Mouse (Mus musculus) left cerebral cortex, postnatal 25 days (tissue): Measurements from ENCODE around the gene L1cam. TPM values are rescaled to one million over a fixed set of nuclear protein-coding genes. Genes with fewer than 3 reads are reported as not detected.

Experiments used
- DNase-seq, 2 experiments: peaks; one replicate each; pipeline ENCODE4 v3.0.0; 2022; ENCODE audit warnings: low spot score in 2 of 2, mixed read lengths in 1 of 2
- intact Hi-C: fragments of 180-260 bp; cut with DNase I; formaldehyde crosslinking; loops from one replicate; pipeline ENCODE4 v1.15.1; 2025
- total RNA-seq, 2 experiments: library from RNA; stranded (reverse); gene quantifications; 2 replicates each; pipeline ENCODE4 v1.2.3; 2021

Gene L1cam
- total RNA-seq: 100 to 1,000 TPM; 152 to 158 TPM

DNA sequence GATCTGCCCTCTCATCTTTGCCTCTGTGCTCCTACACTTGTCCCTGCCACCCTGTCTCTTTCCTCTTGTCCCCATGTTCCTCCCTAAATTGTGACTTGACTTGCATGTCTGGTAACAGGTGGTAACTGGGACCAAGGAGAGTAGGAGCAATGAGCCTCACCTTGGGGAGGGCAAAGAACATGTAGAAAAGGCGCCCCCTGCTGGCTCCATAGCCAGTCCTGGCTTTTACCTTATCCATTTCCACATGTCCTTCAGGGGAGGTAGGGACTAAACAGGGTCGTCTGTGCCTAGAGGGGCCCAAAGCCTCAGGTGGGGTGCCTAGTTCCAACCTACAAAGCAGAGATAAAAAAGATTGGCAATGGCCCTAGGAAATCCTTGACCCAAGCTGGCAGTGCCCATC, at the start of gene L1cam:
Gene L1cam, minus strand, starts transcription at position 387 of the 400 bp plus-strand sequence.
- DNase-seq: peak in 1 of 2 experiments; percentile 59
- intact Hi-C loops: loop anchor here (2.0 kb wide), 1 partner anchor 97 kb away; no protein-coding TSS in a partner anchor

DNA sequence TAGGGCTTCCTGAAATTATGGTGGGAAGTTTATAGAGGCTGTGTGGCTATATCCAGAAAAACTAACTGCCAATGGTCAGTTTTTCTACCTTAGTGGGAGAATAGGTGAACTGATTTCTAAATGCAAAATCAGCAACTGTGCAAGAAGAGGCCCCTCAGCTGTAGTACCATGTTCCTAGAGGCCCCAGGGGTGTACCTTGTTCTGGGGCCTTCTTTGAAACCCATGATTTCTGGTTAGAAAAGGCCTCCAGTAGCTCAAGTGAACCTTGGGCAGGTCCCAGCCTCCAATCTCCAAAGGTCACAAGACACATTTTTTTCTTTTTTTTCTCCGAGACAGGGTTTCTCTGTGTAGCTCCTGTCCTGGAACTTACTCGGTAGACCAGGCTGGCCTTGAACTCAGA, 46.4 kb upstream of the L1cam start:
- intact Hi-C loops: loop anchor here (10.0 kb wide), 1 partner anchor 147 kb away; no protein-coding TSS in a partner anchor
- DNase-seq: no peak

DNA sequence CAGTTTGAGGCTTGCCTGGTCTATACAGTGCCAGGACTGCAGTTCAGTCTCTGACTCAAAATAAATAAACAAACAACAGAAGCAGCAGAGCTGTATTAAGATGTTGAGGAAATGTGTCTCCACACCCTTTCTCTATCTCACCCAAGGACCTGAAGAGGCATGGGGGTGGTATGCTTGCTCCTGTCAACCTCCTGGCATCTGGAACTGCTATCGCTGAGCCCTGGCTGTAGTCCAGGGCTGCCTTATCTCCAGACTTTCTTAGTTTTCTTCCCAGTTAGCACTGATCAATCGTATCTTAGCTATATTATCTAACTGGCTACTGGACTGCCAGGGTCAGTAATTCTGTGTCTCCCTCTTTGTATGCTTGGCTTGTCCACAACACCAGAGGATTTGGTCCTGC, 46.0 kb upstream of the L1cam start:
- no peak for DNase-seq
- intact Hi-C loops: loop anchor here (10.0 kb wide), 1 partner anchor 147 kb away; no protein-coding TSS in a partner anchor

DNA sequence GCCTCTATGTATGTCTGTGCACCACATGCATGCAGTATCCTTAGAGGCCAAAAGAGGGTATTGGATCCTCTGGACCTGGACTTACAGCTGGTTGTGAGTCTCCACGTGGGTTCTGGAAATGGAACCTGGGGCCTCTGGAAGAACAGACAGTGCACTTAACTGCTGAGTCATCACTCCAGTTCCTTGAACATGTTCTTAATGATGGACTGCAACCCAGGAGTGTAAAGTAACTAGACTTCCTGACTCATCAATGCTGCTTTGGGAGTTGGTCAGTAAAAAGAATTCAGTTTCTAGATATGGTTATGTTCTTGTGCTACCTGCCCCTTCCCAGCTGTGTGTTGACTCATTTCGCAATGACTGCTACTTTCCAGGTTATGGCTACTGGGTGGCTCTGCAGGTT, 36.0 kb upstream of the L1cam start:
- intact Hi-C loops: no loop called here
- no peak for DNase-seq

DNA sequence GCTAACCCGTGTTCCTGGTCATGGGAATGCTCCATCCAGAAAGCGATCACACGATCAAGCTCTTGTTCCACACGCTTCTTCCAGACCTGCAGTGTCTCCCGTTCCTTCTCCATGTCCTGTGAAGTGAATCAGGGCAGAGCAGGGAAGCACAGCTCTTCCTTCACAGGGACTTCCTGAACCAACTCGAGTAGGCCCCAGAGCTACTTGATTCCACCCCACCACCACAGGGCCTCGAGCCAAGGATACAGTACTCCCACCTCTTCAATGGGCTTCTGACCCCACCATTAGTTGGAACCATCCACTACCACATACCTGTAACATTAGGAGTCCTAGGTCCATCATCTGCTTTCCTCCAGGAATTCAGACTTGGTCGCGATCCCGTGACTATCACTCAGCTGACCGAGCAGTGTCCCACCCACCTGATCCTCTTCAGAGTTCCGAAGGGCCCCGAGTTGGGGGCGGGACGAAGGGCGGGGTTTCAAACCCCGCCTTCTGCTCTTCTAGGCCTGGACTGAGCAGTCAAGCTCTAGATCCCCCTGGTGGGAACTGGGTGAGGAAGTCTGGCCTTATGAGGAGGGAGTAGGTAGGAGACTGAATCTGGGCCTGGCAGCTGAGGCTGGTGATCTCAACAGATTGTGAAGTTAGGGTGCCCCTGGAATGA, 34.6 kb upstream of the L1cam start, which contains the start of gene Renbp:
Gene Renbp, minus strand, starts transcription at position 449 of the 661 bp plus-strand sequence.
- DNase-seq: peak in 1 of 2 experiments; percentile 20
- intact Hi-C loops: no loop called here

DNA sequence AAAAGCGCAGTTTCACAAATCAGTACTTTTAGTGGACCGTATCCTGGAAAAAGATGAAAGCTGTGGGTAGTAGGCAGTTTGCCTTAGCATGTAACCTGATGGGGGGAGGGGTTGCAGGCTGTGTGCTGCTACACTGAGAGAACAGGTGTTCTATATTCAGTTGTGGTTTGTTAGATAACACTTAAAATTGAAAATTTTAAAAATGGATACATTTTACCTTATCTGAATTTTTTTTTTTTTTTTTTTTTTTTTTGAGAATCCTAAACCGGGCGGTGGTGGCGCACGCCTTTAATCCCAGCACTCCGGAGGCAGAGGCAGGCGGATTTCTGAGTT, 26.6 kb upstream of the L1cam start:
- intact Hi-C loops: no loop called here
- no peak for DNase-seq

DNA sequence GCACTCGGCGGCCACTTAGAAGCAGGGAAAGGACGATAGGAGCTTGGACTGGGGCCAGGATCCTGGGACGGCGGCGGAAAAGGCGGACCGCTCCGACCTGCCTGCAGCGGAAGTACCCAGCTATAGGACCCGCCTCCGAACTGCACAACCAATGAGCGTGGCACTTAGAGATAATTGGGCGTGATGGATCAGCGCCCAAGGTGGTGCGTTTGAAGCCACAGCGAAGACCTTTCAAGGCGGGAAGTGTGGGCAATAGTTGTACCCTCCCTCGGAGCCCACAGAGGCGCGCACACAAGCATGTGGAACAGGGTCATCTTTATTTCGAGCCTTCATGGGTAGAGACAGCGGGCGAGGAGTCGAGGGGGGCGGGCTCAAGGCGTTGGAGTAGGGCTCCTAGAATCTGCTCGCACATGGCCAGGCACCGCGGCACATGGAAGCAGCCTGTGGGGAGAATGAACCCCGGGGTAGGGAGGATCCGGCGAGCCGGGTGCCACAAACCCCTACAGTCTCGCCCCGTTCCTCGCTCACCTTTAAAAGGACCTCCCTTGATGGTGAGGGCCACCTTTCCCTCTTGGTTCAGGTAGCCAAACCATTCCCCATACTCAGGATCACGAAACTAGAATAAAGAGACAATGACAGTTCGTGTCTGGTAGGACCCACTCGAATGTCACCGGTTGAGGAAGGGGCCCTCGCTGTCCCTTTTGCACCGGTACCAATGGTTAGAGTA, 26.1 kb upstream of the L1cam start, which contains the start of the genes Arhgap4 and Naa10:
Gene Arhgap4, minus strand, starts transcription at position 48 of the 727 bp plus-strand sequence.
Gene Naa10, minus strand, starts transcription at position 122 of the 727 bp plus-strand sequence.
- intact Hi-C loops: loop anchor here (2.0 kb wide), 1 partner anchor 123 kb away; no protein-coding TSS in a partner anchor

DNA sequence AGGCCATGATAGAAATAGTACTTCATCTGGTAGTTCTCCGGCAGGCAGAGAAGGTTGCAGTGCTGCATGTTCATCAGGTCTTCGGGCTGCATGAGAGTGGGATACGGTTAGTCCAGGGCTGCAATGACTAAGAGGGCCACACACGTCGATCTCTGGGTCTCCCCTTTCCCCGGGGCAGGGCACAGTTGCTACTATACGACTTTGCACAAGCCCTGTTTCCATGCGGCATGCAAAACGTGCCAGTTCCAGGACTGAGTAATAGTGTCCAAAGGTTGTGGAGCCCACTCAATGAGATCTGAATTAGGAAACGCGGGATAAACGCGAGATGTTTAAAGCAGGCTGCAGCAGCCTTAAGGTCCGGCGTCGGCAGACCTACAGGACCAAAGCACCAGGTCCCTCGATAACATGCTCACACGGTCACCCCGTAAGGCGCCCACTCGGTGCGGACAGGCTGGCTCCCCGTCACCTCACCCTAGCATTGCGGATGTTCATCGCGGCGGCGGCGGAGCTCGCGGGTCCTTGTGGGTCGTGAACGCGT, 25.4 kb upstream of the L1cam start:
- intact Hi-C loops: loop anchor here (2.0 kb wide), 1 partner anchor 123 kb away; no protein-coding TSS in a partner anchor
- peak in 1 of 2 experiments; percentile 6 for DNase-seq

More for the DNA sequence above, 26.1 kb upstream of the L1cam start, which contains the start of the genes Arhgap4 and Naa10:
- peak; percentile 78 to 91 for DNase-seq

DNA sequence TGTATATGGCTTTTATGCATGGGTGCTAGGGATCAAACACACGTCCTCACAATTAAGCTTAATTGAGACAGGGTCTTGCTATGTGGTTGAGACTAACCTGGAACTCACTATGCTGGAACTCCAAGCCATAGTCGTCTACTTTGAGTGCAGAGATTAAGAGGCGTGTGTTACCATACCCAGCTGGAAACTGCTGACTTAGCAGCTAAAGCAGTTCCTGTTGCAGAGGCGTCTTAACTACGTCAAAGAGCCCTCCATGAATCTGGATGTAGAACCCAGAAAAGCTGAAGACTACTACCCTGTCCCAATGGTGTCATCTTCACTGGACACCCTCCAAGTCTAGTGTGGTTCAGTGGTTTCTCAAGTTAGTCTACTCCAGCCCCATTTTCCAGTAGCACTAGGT, 22.7 kb upstream of the L1cam start:
- no peak for DNase-seq
- intact Hi-C loops: no loop called here

DNA sequence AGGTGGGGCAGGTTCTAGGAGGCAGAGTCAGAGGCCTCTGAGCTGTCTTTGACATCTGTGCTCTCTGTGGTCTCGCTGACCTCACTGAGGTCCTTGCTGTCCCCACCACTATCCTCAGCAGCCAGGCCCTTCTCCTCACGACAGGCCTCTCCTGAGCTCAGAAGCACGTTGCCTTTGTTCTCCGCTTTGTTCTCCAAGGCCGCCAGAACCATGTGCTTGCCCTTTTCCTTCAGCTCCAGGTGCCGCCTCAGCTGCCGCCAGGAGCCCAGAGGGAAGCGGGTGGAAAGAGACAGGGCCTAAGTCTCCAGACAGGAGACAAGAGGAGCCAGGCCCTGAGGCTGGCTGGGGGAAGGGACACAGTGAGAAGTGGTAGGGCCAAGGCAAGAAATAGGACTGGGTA, 21.0 kb upstream of the L1cam start:
- intact Hi-C loops: no loop called here
- DNase-seq: no peak

DNA sequence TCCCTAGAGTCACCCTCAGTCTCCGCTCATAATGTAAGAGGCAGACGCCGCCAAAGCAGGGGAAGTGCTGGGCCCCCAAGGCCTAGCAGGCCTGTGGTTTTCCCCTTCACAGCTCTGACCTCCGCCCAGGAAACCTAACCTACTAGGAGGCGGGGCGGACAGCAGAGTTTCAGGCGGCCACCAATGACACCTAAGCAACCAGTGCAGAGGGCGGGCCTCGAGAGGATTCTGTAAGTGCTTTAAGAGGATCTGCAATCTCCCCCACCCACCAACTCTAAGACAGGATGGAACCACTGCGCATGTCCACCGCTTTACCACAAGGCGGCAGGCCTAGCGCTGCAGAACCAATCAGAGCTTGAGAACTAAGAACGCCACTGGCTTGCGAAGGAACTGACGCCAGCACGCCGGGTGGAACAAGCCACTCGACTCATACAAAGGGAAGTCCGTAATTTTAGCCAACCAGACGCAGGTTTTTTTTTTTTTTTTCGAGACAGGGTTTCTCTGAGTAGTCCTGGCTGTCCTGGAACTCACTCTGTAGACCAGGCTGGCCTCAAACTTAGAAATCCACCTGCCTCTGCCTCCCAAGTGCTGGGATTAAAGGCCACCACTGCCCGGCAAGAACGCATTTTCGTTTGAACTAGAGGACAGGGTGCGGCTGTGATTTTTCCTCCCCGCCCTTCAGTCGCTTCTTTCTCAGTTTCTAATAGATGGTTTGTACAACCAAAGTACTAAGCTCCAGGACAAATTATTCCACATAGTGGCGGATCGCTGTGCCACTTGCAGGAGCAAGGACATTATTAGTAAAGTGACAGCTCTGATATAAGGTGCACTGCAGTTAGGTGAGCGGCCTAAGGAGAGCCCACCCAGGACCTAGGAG, 19.2 kb upstream of the L1cam start:
- intact Hi-C loops: no loop called here
- peak; percentile 80 to 97 for DNase-seq

DNA sequence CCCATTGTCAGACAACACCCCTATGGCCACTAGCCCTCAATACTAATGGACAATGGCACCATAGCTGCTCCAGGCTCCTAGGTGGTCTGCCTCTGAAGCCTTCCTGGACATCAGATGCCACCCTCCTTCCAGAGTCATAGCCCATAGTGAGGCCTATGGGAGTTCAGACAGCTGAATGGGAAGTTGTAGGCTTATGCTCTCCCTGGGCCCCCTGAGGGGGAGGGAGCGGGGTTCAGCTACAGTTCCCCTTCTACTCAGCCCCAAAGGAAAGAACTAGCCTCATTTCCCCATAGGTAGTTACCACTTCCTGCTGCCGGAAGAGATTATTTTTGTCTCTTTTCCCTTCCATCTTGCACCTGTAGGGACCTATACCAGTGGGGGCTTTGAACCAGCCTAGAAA, 15.7 kb upstream of the L1cam start:
- intact Hi-C loops: no loop called here
- no peak for DNase-seq

DNA sequence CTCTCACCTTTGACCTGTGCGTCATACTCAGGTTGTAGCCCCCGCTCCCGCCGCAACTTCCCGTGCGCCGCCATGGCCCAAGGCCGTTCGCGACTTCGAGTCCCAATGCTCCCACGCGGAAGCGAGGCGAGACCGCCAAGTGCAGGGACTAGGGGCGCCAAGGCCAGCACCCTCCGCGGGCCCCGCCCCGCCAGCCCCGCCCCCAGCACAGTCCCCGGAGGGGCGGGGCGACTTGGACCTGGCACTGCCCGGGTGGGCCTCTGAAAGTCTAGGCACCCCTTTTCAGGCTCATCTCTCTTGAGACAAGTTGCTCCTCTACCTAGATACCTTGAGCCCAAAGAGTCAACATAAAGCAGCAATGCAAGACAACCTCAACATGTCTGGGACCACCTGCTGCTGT, 15.3 kb upstream of the L1cam start:
- intact Hi-C loops: no loop called here
- no peak for DNase-seq

DNA sequence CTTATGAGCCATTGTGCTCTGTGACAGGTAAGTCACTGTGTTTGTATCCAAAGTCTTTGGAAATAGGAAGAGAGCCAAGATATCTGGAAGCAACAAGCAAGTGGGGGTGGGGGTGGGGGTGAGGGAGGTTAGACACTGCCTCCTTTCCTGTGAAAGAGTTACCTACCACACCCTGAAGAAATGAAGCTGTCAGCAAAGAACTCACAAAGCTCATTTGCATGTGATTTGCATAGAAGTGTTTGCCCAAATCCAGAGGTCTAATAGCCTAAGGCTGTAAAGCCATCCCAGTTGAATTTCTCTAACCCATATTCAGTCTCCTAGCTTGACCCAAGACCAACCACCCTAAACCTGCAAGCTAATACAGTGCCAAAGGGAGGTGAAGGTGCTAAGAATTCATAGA, 14.5 kb upstream of the L1cam start:
- intact Hi-C loops: no loop called here
- no peak for DNase-seq

DNA sequence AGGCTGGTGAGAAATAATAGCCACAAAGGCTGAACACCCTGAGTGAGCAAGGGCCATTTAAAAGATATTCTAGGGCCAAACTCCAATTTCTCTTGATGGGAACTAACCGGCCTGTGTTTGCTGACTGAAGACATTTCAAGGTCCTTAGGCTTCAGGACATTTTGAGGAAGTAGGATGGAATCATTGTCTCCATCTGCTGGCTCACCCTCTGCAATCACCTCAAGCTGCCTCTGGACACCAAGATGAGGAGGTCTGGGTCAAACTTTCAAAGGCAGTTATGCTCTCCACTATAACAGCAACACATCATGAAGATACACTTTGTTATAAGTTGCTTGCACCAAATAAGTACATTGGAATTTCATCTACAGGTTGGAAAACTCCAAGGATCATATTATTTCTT, 14.1 kb upstream of the L1cam start:
- intact Hi-C loops: no loop called here
- no peak for DNase-seq

DNA sequence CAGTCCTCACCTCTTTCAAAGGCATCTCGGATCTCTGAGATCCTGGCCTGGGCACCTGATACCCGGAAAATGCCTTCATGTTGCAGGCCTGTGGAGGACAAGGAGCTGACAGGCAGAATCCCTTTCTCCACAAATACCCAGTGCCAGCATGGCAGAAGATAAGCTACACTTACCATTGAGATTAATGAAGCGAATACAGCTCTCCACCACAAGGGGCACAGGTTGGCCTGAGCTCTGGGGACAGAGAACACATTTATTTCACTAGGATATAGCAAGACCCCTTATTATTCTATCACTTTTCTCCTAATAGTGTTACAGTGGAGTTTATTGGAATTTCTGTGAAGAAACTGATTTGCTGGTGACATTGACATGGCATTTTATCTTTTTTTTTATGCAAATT, 2.1 kb upstream of the L1cam start:
- no peak for DNase-seq
- intact Hi-C loops: no loop called here

DNA sequence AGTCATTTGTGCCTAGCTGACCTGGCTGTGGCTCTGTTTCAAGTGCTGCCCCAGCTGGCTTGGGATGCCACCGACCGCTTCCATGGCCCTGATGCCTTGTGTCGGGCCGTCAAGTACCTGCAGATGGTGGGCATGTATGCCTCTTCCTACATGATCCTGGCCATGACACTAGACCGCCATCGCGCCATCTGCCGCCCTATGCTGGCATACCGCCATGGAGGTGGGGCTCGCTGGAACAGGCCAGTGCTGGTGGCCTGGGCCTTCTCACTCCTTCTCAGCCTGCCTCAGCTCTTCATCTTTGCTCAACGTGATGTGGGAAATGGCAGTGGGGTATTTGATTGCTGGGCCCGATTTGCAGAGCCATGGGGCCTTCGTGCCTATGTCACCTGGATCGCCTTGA, 3.1 kb downstream of the L1cam start:
- intact Hi-C loops: no loop called here
- DNase-seq: no peak

DNA sequence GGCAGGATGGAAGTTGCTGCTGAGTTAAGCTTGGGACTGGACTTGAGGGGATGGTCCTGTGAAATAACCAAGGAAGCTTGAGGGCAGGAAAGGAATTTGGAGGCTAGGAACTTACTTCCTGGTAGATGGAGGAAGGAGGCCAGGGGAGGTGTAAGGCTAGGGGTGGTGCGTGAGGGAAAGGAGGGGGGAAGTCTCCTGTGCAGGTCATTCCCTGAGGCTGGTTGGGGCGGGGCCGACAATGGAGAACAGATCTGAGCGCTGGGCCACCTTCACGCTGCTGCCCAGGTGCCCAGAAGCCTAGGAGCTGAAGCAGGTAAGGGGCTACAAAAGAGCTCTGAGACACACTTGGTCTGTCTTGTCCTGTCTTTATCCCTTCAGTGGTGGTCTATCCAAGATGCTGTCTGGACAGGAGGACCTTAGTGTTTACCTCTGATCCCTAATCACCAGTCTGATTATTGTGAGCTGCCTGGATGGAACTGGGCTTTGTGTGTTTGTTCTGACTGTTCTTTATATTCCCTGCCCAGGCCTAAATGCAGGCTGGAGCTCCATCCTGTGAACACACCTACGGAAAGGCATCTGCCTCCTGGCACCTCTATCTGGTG, 4.3 kb downstream of the L1cam start, which contains the start of gene Avpr2:
Gene Avpr2, plus strand, starts transcription at position 552 of the 602 bp plus-strand sequence.
- intact Hi-C loops: no loop called here
- no peak for DNase-seq

DNA sequence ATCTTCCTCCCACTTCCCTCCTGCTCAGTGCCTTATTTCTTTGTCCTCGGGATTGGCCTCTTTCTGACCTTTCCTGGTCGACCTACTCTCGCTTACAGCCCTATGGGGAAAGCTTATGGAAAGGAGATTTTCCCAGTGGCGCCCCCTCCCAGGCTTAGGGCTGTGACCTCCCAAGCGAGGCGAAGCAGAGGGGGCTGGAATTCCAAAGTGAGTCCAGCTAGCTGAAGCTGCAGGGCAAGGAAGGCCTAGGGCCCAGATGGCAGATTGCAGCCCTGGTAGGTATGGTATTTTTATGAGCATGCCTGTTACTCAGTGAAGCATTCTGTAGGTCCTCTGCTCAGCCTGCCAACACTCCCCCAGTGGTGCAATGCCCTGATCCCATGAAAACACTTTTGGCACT, 14.4 kb downstream of the L1cam start:
- intact Hi-C loops: no loop called here
- DNase-seq: no peak
